Mouse (Mus musculus): ENCODE measurements around the gene Myo1c. TPM values are rescaled to one million over a fixed set of nuclear protein-coding genes. Genes with fewer than 3 reads are reported as not detected.

Gene Myo1c
- polyA plus RNA-seq, 1 experiment = 177 TPM

- no peaks in the 10 kb centered on the region for H3K79me2 ChIP-seq (ENCODE audit: control insufficient read depth, insufficient read depth)
- H3K4me3 ChIP-seq = no peak overlapping the region
- TF ChIP-seq MAX (IDR thresholded peaks at IDR 0.05; ENCODE audit: low read depth) (no peak), MYOG (IDR thresholded peaks at IDR 0.05; ENCODE audit: control insufficient read depth in 1 of 3, insufficient read depth in 1 of 3, insufficient read length in 2 of 3, low read depth in 2 of 3) (no peak), E2F4 (IDR thresholded peaks at IDR 0.05; ENCODE audit: insufficient read depth) (no peak), USF1 (IDR thresholded peaks at IDR 0.05; ENCODE audit: low read depth) (no peak), POLR2A (IDR thresholded peaks at IDR 0.05; ENCODE audit: insufficient read length, low read depth) (no peak), TCF12 (IDR thresholded peaks at IDR 0.05; ENCODE audit: insufficient read depth, poor library complexity, severe bottlenecking) (no peak), POLR2AphosphoS2 (IDR thresholded peaks at IDR 0.05; ENCODE audit: insufficient read length, low read depth) (no peak), REST (IDR thresholded peaks at IDR 0.05; ENCODE audit: insufficient read depth, insufficient read length) (no peak), MYOD1 (IDR thresholded peaks at IDR 0.05; ENCODE audit: control insufficient read depth in 1 of 3, insufficient read length in 2 of 3, low read depth in 2 of 3) (no peak), CEBPB (IDR thresholded peaks at IDR 0.05; ENCODE audit: insufficient read depth, poor library complexity, severe bottlenecking) (no peak), TCF3 (IDR thresholded peaks at IDR 0.05; ENCODE audit: insufficient read length, low read depth) (no peak), SRF (IDR thresholded peaks at IDR 0.05; ENCODE audit: control insufficient read depth, insufficient read length, low read depth) (no peak)
- no peak overlapping the region for H3ac ChIP-seq (ENCODE audit: control insufficient read depth, insufficient read length)
- peaks cover 61% of the 10 kb centered on the region for H3K36me3 ChIP-seq (ENCODE audit: control insufficient read depth, insufficient read depth)
- H3K27me3 ChIP-seq (ENCODE audit: control insufficient read depth, insufficient read depth, insufficient read length) = no peaks in the 10 kb centered on the region
- no peak overlapping the region for H3K4me2 ChIP-seq (ENCODE audit: low read depth)
These were observed 19.0 kb downstream of the Myo1c start for GRCm38 (mm10) chr11:75669176-75669852.

GRCm38 (mm10) chr11:75669853-75670200 is 19.5 kb downstream of the Myo1c start:
- H3K4me2 ChIP-seq (ENCODE audit: low read depth) = no peak overlapping the region
- H3K36me3 ChIP-seq (ENCODE audit: control insufficient read depth, insufficient read depth) = peaks cover 61% of the 10 kb centered on the region
- H3K27me3 ChIP-seq (ENCODE audit: control insufficient read depth, insufficient read depth, insufficient read length) = no peaks in the 10 kb centered on the region
- no peaks in the 10 kb centered on the region for H3K79me2 ChIP-seq (ENCODE audit: control insufficient read depth, insufficient read depth)
- no peak overlapping the region for H3ac ChIP-seq (ENCODE audit: control insufficient read depth, insufficient read length)
- H3K4me3 ChIP-seq = no peak overlapping the region
- TF ChIP-seq POLR2A (IDR thresholded peaks at IDR 0.05; ENCODE audit: insufficient read length, low read depth) (no peak), MYOG (IDR thresholded peaks at IDR 0.05; ENCODE audit: control insufficient read depth in 1 of 3, insufficient read depth in 1 of 3, insufficient read length in 2 of 3, low read depth in 2 of 3) (no peak), USF1 (IDR thresholded peaks at IDR 0.05; ENCODE audit: low read depth) (no peak), SRF (IDR thresholded peaks at IDR 0.05; ENCODE audit: control insufficient read depth, insufficient read length, low read depth) (no peak), MAX (IDR thresholded peaks at IDR 0.05; ENCODE audit: low read depth) (no peak), MYOD1 (IDR thresholded peaks at IDR 0.05; ENCODE audit: control insufficient read depth in 1 of 3, insufficient read length in 2 of 3, low read depth in 2 of 3) (no peak), TCF3 (IDR thresholded peaks at IDR 0.05; ENCODE audit: insufficient read length, low read depth) (no peak), POLR2AphosphoS2 (IDR thresholded peaks at IDR 0.05; ENCODE audit: insufficient read length, low read depth) (no peak), E2F4 (IDR thresholded peaks at IDR 0.05; ENCODE audit: insufficient read depth) (no peak)

GRCm38 (mm10) chr11:75671426-75672180 is 21.3 kb downstream of the Myo1c start:
- TF ChIP-seq MAX (IDR thresholded peaks at IDR 0.05; ENCODE audit: low read depth) = no peak
- no peak for TF ChIP-seq TCF3 (IDR thresholded peaks at IDR 0.05; ENCODE audit: insufficient read length, low read depth)
- TF ChIP-seq MYOD1 (IDR thresholded peaks at IDR 0.05; ENCODE audit: control insufficient read depth in 1 of 3, insufficient read length in 2 of 3, low read depth in 2 of 3) = peak in 1 of 3 experiments; percentile 48
- peak in 2 of 3 experiments; percentile 65 to 77 for TF ChIP-seq MYOG (IDR thresholded peaks at IDR 0.05; ENCODE audit: control insufficient read depth in 1 of 3, insufficient read depth in 1 of 3, insufficient read length in 2 of 3, low read depth in 2 of 3)
- no peak for TF ChIP-seq POLR2AphosphoS2 (IDR thresholded peaks at IDR 0.05; ENCODE audit: insufficient read length, low read depth)
- H3ac ChIP-seq (ENCODE audit: control insufficient read depth, insufficient read length) = no peak overlapping the region

GRCm38 (mm10) chr11:75673411-75673810 is 23.1 kb downstream of the Myo1c start:
- H3K4me3 ChIP-seq = no peak overlapping the region
- no peaks in the 10 kb centered on the region for H3K79me2 ChIP-seq (ENCODE audit: control insufficient read depth, insufficient read depth)
- no peak overlapping the region for H3ac ChIP-seq (ENCODE audit: control insufficient read depth, insufficient read length)
- no peaks in the 10 kb centered on the region for H3K27me3 ChIP-seq (ENCODE audit: control insufficient read depth, insufficient read depth, insufficient read length)
- H3K4me2 ChIP-seq (ENCODE audit: low read depth) = no peak overlapping the region
- H3K36me3 ChIP-seq (ENCODE audit: control insufficient read depth, insufficient read depth) = peaks cover 34% of the 10 kb centered on the region
- TF ChIP-seq REST (IDR thresholded peaks at IDR 0.05; ENCODE audit: insufficient read depth, insufficient read length) (no peak), TCF3 (IDR thresholded peaks at IDR 0.05; ENCODE audit: insufficient read length, low read depth) (no peak), E2F4 (IDR thresholded peaks at IDR 0.05; ENCODE audit: insufficient read depth) (no peak), TCF12 (IDR thresholded peaks at IDR 0.05; ENCODE audit: insufficient read depth, poor library complexity, severe bottlenecking) (no peak), MYOD1 (IDR thresholded peaks at IDR 0.05; ENCODE audit: control insufficient read depth in 1 of 3, insufficient read length in 2 of 3, low read depth in 2 of 3) (no peak), POLR2AphosphoS2 (IDR thresholded peaks at IDR 0.05; ENCODE audit: insufficient read length, low read depth) (no peak), SRF (IDR thresholded peaks at IDR 0.05; ENCODE audit: control insufficient read depth, insufficient read length, low read depth) (no peak)

More at GRCm38 (mm10) chr11:75671426-75672180, 21.3 kb downstream of the Myo1c start:
- Histone ChIP-seq H3K79me2 (ENCODE audit: control insufficient read depth, insufficient read depth) (no peaks in the 10 kb centered on the region), H3K4me3 (no peak overlapping the region), H3K27me3 (ENCODE audit: control insufficient read depth, insufficient read depth, insufficient read length) (no peaks in the 10 kb centered on the region), H3K36me3 (ENCODE audit: control insufficient read depth, insufficient read depth) (peaks cover 47% of the 10 kb centered on the region), H3K4me2 (ENCODE audit: low read depth) (no peak overlapping the region)
